16 mouse cellular contexts compared by ENCODE assay signal in the genomic region with DNA sequence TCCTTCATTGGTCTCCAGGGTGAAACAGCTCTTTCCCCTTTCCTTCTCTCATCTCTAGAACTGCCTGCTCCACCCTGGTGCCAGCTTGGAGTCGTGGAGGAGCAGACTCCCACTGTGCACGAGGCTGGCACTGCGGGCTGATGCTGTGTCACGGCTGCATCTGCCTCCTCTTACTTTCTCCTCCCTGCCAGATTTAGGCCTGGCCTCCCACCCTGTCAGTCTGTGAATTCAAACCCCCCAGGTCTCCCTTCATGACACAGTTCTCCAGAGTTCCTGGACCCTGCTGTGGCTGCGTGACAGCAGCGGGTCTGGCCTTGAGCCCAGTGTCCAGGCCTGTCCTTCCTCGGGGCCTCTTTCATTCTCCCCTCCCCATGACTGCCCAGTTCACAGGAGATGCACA. TPM values are rescaled to one million over a fixed set of nuclear protein-coding genes. Genes with fewer than 3 reads are reported as not detected.
DNase-seq lines count a peak whose midpoint lies in the region; ATAC-seq and TF ChIP-seq lines count a peak whose summit lies in the region.
"Had no signal": no experiment of that assay in that cellular context is flagged by ENCODE, and none has a peak within 500 bp of the region (broad histone marks: within the 10 kb centered on the region; RNA-seq: fewer than 3 reads in every experiment).

No protein-coding gene starts in this region.

- no peaks in the 10 kb centered on the region for H3K4me1 ChIP-seq in hindbrain, embryonic 16.5 days (ENCODE audit: control insufficient read depth, insufficient read depth, low read depth, low read length)
- no peaks in the 10 kb centered on the region for H3K4me1 ChIP-seq in hindbrain, embryonic 12.5 days
- no peaks in the 10 kb centered on the region for H3K4me1 ChIP-seq in liver, postnatal 0 days (ENCODE audit: insufficient read depth)
- H3K4me1 ChIP-seq: liver, embryonic 12.5 days; neural tube, embryonic 12.5 days had no signal

- H3K4me2 ChIP-seq in hindbrain, embryonic 16.5 days (ENCODE audit: low read length), result no peak overlapping the region
- H3K4me2 ChIP-seq in hindbrain, embryonic 12.5 days (replicated peaks), result no peak overlapping the region
- no peak overlapping the region for H3K4me2 ChIP-seq in liver, postnatal 0 days (ENCODE audit: low read depth, low read length)
- H3K4me2 ChIP-seq: liver, embryonic 12.5 days; neural tube, embryonic 12.5 days had no signal

- DNase-seq in brain, adult 2 months (ENCODE audit: low read depth, low spot score), result peak; percentile 82
- DNase-seq in cerebellum, postnatal 14 days, result peak; percentile 64 to 65
- no peak for DNase-seq in spleen, postnatal 4 days (ENCODE audit: low spot score in 2 of 2)
- DNase-seq in liver, postnatal 0 days, result no peak
- DNase-seq: forebrain, postnatal 0 days; heart, adult 11 months; spleen, adult 18-20 months had no signal

- no peak overlapping the region for H3K9ac ChIP-seq in hindbrain, embryonic 16.5 days (ENCODE audit: low read depth, low read length)
- no peak overlapping the region for H3K9ac ChIP-seq in hindbrain, embryonic 12.5 days
- H3K9ac ChIP-seq in liver, postnatal 0 days (replicated peaks), result no peak overlapping the region
- H3K9ac ChIP-seq: forebrain, postnatal 0 days; liver, embryonic 12.5 days; neural tube, embryonic 12.5 days had no signal

- 0 out of 2 replicates have a peak overlapping the region, but pooled peaks have one; percentile 13 for H3K27ac ChIP-seq in hindbrain, embryonic 16.5 days (ENCODE audit: low read depth, low read length)
- no peak overlapping the region for H3K27ac ChIP-seq in hindbrain, embryonic 12.5 days
- H3K27ac ChIP-seq in liver, postnatal 0 days (ENCODE audit: low read depth), result no peak overlapping the region
- H3K27ac ChIP-seq: liver, embryonic 12.5 days; neural tube, embryonic 12.5 days had no signal

- H3K9me3 ChIP-seq in hindbrain, embryonic 16.5 days (ENCODE audit: control insufficient read depth, low read length), result no peaks in the 10 kb centered on the region
- no peaks in the 10 kb centered on the region for H3K9me3 ChIP-seq in hindbrain, embryonic 12.5 days (replicated peaks)
- no peaks in the 10 kb centered on the region for H3K9me3 ChIP-seq in liver, postnatal 0 days (ENCODE audit: low read length)
- H3K9me3 ChIP-seq: liver, embryonic 12.5 days; neural tube, embryonic 12.5 days had no signal

- no peak for TF ChIP-seq CTCF in liver, postnatal 0 days (IDR thresholded peaks at IDR 0.05; ENCODE audit: low read depth)

- no peak overlapping the region for H3K4me3 ChIP-seq in hindbrain, embryonic 16.5 days (ENCODE audit: low read length)
- H3K4me3 ChIP-seq in hindbrain, embryonic 12.5 days, result no peak overlapping the region
- no peak overlapping the region for H3K4me3 ChIP-seq in liver, postnatal 0 days (ENCODE audit: low read depth, low read length)
- H3K4me3 ChIP-seq: liver, embryonic 12.5 days; neural tube, embryonic 12.5 days had no signal

- WGBS in hindbrain, embryonic 16.5 days, result 81% methylated on average over 7 of the region's 7 CpGs
- WGBS in hindbrain, embryonic 12.5 days, result 89% methylated on average over 7 of the region's 7 CpGs
- 81% methylated on average over 7 of the region's 7 CpGs for WGBS in liver, postnatal 0 days (ENCODE audit: insufficient replicate concordance)

- H3K36me3 ChIP-seq in hindbrain, embryonic 16.5 days (ENCODE audit: control insufficient read depth, insufficient read depth, low read length), result peaks cover 40% of the 10 kb centered on the region
- peaks cover 83% of the 10 kb centered on the region for H3K36me3 ChIP-seq in hindbrain, embryonic 12.5 days
- H3K36me3 ChIP-seq in liver, postnatal 0 days (replicated peaks; ENCODE audit: insufficient read depth, low read length), result peaks cover 47% of the 10 kb centered on the region

- no peak; the same call in 1 of the 2 replicates for ATAC-seq in hindbrain, embryonic 16.5 days
- no peak for ATAC-seq in hindbrain, embryonic 12.5 days (ENCODE audit: low FRiP score)
- ATAC-seq in cerebellum, adult (ENCODE audit: insufficient number of reproducible peaks, low FRiP score, low TSS enrichment), result peak; percentile 37; the same call in 1 of the 2 replicates
- no peak for ATAC-seq in liver, postnatal 0 days
- ATAC-seq: CD4-positive, CD25-positive, alpha-beta regulatory T cell, adult 4 months; forebrain, postnatal 0 days; liver, embryonic 12.5 days; lung, postnatal 0 days; midbrain, embryonic 16.5 days had no signal

- H3K27me3 ChIP-seq in hindbrain, embryonic 16.5 days (replicated peaks; ENCODE audit: control insufficient read depth, insufficient read depth, low read length), result no peaks in the 10 kb centered on the region
- no peaks in the 10 kb centered on the region for H3K27me3 ChIP-seq in hindbrain, embryonic 12.5 days
- no peaks in the 10 kb centered on the region for H3K27me3 ChIP-seq in liver, postnatal 0 days (ENCODE audit: insufficient read depth, low read length)
- H3K27me3 ChIP-seq: liver, embryonic 12.5 days; neural tube, embryonic 12.5 days had no signal

- no peak for TF ChIP-seq EP300 in liver, postnatal 0 days (IDR thresholded peaks at IDR 0.05; ENCODE audit: low read depth)

RNA-seq across cellular contexts. Expression of a gene that starts 10.0 kb away (rescaled TPM):
- 30.3 and 34.5 TPM in 2 replicates for polyA plus RNA-seq in hindbrain, embryonic 16.5 days (2015; fragmentation: Nextera tagmentation; extraction: Ambion mirVana)
- polyA plus RNA-seq in hindbrain, embryonic 12.5 days (2016; fragmentation: Nextera tagmentation; extraction: Ambion mirVana), result 44.2 and 44.6 TPM in 2 replicates
- polyA plus RNA-seq in liver, postnatal 0 days (2015; fragmentation: Nextera tagmentation; extraction: Ambion mirVana), result 9.7 and 12.1 TPM in 2 replicates

RNA-seq across cellular contexts. Expression of a gene that starts 39.0 kb away (rescaled TPM):
- polyA plus RNA-seq in hindbrain, embryonic 16.5 days (2015; fragmentation: Nextera tagmentation; extraction: Ambion mirVana), result 2.7 and 10.9 TPM in 2 replicates
- 0.35 and 0.44 TPM in 2 replicates for polyA plus RNA-seq in hindbrain, embryonic 12.5 days (2016; fragmentation: Nextera tagmentation; extraction: Ambion mirVana)
- 782 and 883 TPM in 2 replicates for polyA plus RNA-seq in liver, postnatal 0 days (2015; fragmentation: Nextera tagmentation; extraction: Ambion mirVana)
- polyA plus RNA-seq: CD4-positive, CD25-positive, alpha-beta regulatory T cell, adult 4 months; embryonic facial prominence, embryonic 11.5 days had no signal

RNA-seq across cellular contexts. Expression of a gene that starts 45.4 kb away (rescaled TPM):
- polyA plus RNA-seq in hindbrain, embryonic 16.5 days (2015; fragmentation: Nextera tagmentation; extraction: Ambion mirVana), result 0.15 and 0.34 TPM in 2 replicates
- polyA plus RNA-seq in hindbrain, embryonic 12.5 days (2016; fragmentation: Nextera tagmentation; extraction: Ambion mirVana), result not detected in 2 replicates
- 0.26 TPM in 1 of 2 replicates, not detected in the other for polyA plus RNA-seq in liver, postnatal 0 days (2015; fragmentation: Nextera tagmentation; extraction: Ambion mirVana)
- polyA plus RNA-seq: CD4-positive, CD25-positive, alpha-beta regulatory T cell, adult 4 months; embryonic facial prominence, embryonic 11.5 days; neural tube, embryonic 12.5 days had no signal

Comparison
In these comparisons a context has a peak if more than half of its experiments do, and no peak if none do; other contexts are left out.
1. DNase-seq: peak in brain, adult 2 months (single experiment) and cerebellum, postnatal 14 days (2 of 2); none in spleen, postnatal 4 days (0 of 2) and liver, postnatal 0 days (single experiment).
2. RNA of a gene that starts 39.0 kb away (polyA plus RNA-seq): 782 to 883 TPM in liver, postnatal 0 days; 2.7 to 10.9 TPM in hindbrain, embryonic 16.5 days and 0.35 to 0.44 TPM in hindbrain, embryonic 12.5 days; every median in the first group is over 10 times any median in the second.